Mouse (Mus musculus) Patski (cell line): ENCODE data around the gene Itga2. TPM values are rescaled to one million over a fixed set of nuclear protein-coding genes. Genes with fewer than 3 reads are reported as not detected.

ENCODE experiments used
- ATAC-seq: fragments of 100-300 bp; one replicate; pipeline ENCODE4 v1.8.0; 2021
- CTCF ChIA-PET: fragments of 350-600 bp; sonication (Branson Sonifier 250); formaldehyde crosslinking; loops from one replicate; lab custom pipeline; 2022; ENCODE audit warnings: inconsistent platforms; lab: Charles Lee
- POLR2A ChIA-PET: fragments of 350-600 bp; sonication (Branson Sonifier 250); formaldehyde crosslinking; loops from one replicate; lab custom pipeline; 2022; ENCODE audit warnings: antibody characterized with exemption, inconsistent platforms; lab: Charles Lee
- DNase-seq: peaks from one replicate; pipeline ENCODE4 v3.0.0-alpha.2; 2011; ENCODE audit warnings: low read depth, low spot score
- H3K27me3 ChIP-seq: fragments of 371-371 bp; one replicate; pipeline ENCODE4 v1.5.1; 2021
- CTCF ChIP-seq: fragments of 100-300 bp; IDR thresholded peaks from one replicate; pipeline ENCODE4 v1.5.1; 2021
- in situ Hi-C: fragments of 300-500 bp; cut with MboI; formaldehyde crosslinking; loops from 3 replicates; pipeline ENCODE4 v1.11.1; 2018; ENCODE audit warnings: low pct_unique_long_range_greater_than_20kb, mixed read lengths
- polyA plus RNA-seq: library from polyadenylated mRNA; unstranded; gene quantifications from one replicate; pipeline ENCODE4 v1.2.3, GENCODE M21; 2021

Itga2 gene
- polyA plus RNA-seq, 1 experiment from 2014 or later = 0.40 TPM

DNA sequence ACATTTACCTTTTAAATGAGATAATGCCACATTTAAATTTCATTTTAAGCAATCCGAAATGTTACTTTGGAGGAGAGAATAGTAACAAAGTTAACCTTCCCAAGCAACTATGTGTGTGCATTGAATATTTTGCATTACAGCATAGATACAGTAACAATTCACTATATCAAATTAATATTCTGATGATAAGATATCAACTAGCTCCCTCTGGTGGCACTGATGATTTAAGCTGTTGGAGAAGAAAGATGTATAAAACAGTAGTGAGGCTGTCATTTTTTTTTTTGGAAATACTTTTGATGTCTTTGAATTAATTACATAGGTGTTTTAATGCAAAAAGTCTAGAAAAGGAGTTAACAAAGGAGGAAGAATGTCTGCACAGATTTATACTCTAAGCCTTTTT lies 140.4 kb downstream of the Itga2 start:
- ATAC-seq = no peak
- POLR2A ChIA-PET = no interaction called here
- CTCF ChIA-PET = interaction anchor here (0.9 to 1.5 kb wide), 6 partner anchors 35 to 1151 kb away, joined by 3 to 5 read pairs (median 3); no protein-coding TSS in a partner anchor
- peak; percentile 4 for DNase-seq
- peak; percentile 45 for TF ChIP-seq CTCF
- H3K27me3 ChIP-seq = no peaks in the 10 kb centered on the region
- in situ Hi-C loops = loop anchor here (5.0 to 25.0 kb wide), 5 partner anchors 477 to 1529 kb away; no protein-coding TSS in a partner anchor

Other genes with a start within 250 kb of the Itga2 start
- gene Mocs2, start 113.9 kb downstream of the Itga2 start, polyA plus RNA-seq = 84.8 TPM
- gene Pelo, start 158.1 kb upstream of the Itga2 start, polyA plus RNA-seq = 34.9 TPM
- 2.2 TPM for gene Gm49395, start 169.8 kb upstream of the Itga2 start, polyA plus RNA-seq
- gene Itga1, start 169.9 kb upstream of the Itga2 start, polyA plus RNA-seq = 59.2 TPM